Mouse (Mus musculus): ENCODE data around the gene Slc39a5. TPM values are rescaled to one million over a fixed set of nuclear protein-coding genes. Genes with fewer than 3 reads are reported as not detected.
A peak's percentile ranks its signal among the peaks of the same experiment; 100 is the strongest.

The Slc39a5 gene
- total RNA-seq, 2 experiments from 2014 or later: 0.40 to 0.42 TPM

Small RNAs within 50 kb of the gene (microRNA-seq; reads per million reads assigned to microRNA genes)
- gene Gm25361 (not detected), gene Gm26308 (not detected), gene Mir6914 (1.2 reads per million), gene Mir6915 (8.1 reads per million, percentile 21 among the genes with 10 or more reads in this experiment)

Other genes with a start within 250 kb of the Slc39a5 start
- gene Rbms2, start 220.9 kb downstream of the Slc39a5 start, total RNA-seq (2021): 10 to 100 TPM; 12.7 to 13.0 TPM
- 1 to 10 TPM; 5.9 to 7.9 TPM for gene Gls2, start 206.8 kb downstream of the Slc39a5 start, total RNA-seq (2021)
- 10 to 100 TPM; 14.5 to 16.3 TPM for gene Spryd4, start 189.4 kb downstream of the Slc39a5 start, total RNA-seq (2021)
- gene Mip, start 175.4 kb downstream of the Slc39a5 start, total RNA-seq (2021): not detected
- 10 to 100 TPM; 11.1 to 14.7 TPM for gene Timeless, start 169.2 kb downstream of the Slc39a5 start, total RNA-seq (2021)
- gene Apon, start 147.1 kb downstream of the Slc39a5 start, total RNA-seq (2021): not detected
- not detected for gene Apof, start 132.6 kb downstream of the Slc39a5 start, total RNA-seq (2021)
- 10 to 100 TPM; 32.1 to 38.1 TPM for gene Stat2, start 130.7 kb downstream of the Slc39a5 start, total RNA-seq (2021)
- not detected for gene Il23a, start 102.5 kb downstream of the Slc39a5 start, total RNA-seq (2021)
- 10 to 100 TPM; 19.9 to 22.4 TPM for gene Pan2, start 97.9 kb downstream of the Slc39a5 start, total RNA-seq (2021)
- gene Cnpy2, start 78.8 kb downstream of the Slc39a5 start, total RNA-seq (2021): 10 to 100 TPM; 81.0 to 86.0 TPM
- gene Cs, start 63.5 kb downstream of the Slc39a5 start, total RNA-seq (2021): 100 to 1,000 TPM; 236 to 250 TPM
- 10 to 100 TPM; 57.7 to 58.1 TPM for gene Coq10a, start 32.2 kb downstream of the Slc39a5 start, total RNA-seq (2021)
- gene Ankrd52, start 24.1 kb downstream of the Slc39a5 start, total RNA-seq (2021): 10 to 100 TPM; 84.9 to 85.5 TPM
- 10 to 100 TPM; 95.1 to 99.1 TPM for gene Nabp2, start 10.3 kb upstream of the Slc39a5 start, total RNA-seq (2021)
- gene Rnf41, start 10.4 kb upstream of the Slc39a5 start, total RNA-seq (2021): 10 to 100 TPM; 92.0 to 94.7 TPM
- 100 to 1,000 TPM; 295 to 311 TPM for gene Smarcc2, start 58.0 kb upstream of the Slc39a5 start, total RNA-seq (2021)
- 100 to 1,000 TPM; 499 to 509 TPM for gene Myl6, start 92.9 kb upstream of the Slc39a5 start, total RNA-seq (2021)
- gene Myl6b, start 97.5 kb upstream of the Slc39a5 start, total RNA-seq (2021): 10 to 100 TPM; 61.7 to 65.2 TPM
- gene Esyt1, start 124.6 kb upstream of the Slc39a5 start, total RNA-seq (2021): 10 to 100 TPM; 13.7 to 16.3 TPM
- gene Zc3h10, start 146.5 kb upstream of the Slc39a5 start, total RNA-seq (2021): 10 to 100 TPM; 14.0 to 15.2 TPM
- gene Rpl41, start 148.1 kb upstream of the Slc39a5 start, total RNA-seq (2021): 1,000 to 10,000 TPM; 2,825 to 2,926 TPM
- gene Pa2g4, start 164.8 kb upstream of the Slc39a5 start, total RNA-seq (2021): 100 to 1,000 TPM; 111 TPM
- gene Erbb3, start 188.4 kb upstream of the Slc39a5 start, total RNA-seq (2021): under 1 TPM; 0.62 to 0.66 TPM
- gene Rps26, start 225.5 kb upstream of the Slc39a5 start, total RNA-seq (2021): 100 to 1,000 TPM; 595 to 651 TPM
- 10 to 100 TPM; 25.0 to 30.7 TPM for gene Ikzf4, start 244.8 kb upstream of the Slc39a5 start, total RNA-seq (2021)